Mouse (Mus musculus) layer of hippocampus, postnatal 25 days (tissue): ENCODE measurements around the gene Gm4491. TPM values are rescaled to one million over a fixed set of nuclear protein-coding genes. Genes with fewer than 3 reads are reported as not detected.

Source experiments
- DNase-seq, 2 experiments: peaks; one replicate each; pipeline ENCODE4 v3.0.0; 2022; ENCODE audit warnings: mixed read lengths in 2 of 2, low spot score in 1 of 2; ENCODE audit errors: extremely low spot score in 1 of 2
- total RNA-seq, 2 experiments: library from RNA; stranded (reverse); gene quantifications; 2 replicates each; pipeline ENCODE4 v1.2.3; 2021

Gene Gm4491
- under 1 TPM; 0.70 to 0.74 TPM for total RNA-seq

DNA sequence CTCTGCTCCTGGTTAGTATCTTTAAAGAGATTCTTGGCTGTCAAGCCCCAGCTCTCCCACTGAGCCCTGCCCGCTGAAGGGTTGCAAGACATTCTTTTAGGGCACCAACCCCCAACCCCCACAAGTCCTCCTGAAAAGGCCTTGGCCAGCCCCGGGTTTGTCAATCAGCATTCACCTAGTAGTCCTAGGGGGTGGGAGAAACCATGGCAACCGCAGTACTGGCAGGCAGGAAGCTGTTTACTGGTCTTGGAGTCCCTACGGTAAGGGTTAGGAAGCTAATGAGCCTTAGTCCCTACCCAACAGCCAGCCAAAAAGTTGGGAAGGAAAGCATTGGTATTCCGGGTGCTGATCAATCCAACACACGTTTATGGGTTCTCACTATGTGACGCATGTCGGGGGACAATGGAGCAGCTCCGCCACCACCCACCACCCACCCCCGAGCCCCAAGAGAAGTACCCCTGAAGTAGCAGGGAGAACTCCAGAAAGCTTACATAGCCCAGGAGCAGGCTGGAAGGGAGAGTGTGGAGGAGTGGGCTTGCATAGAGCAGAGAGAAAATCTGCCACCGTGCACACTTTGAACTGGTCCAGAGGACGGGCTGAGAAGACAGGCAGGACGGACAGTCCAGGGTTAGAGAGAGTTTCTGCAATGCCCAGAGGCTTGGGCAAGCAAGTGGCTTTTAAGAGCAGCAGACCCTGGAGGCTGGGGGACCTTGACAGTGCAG, at the start of gene Gm4491:
TSS of gene Gm4491 (minus strand) at position 61 of the 722 bp plus-strand sequence.
- no peak for DNase-seq

- DNase-seq, result no peak
Measured at GRCm38 (mm10) chr14:57161833-57162232, 46.1 kb upstream of the Gm4491 start.

GRCm38 (mm10) chr14:57161201-57161600, 45.5 kb upstream of the Gm4491 start:
- peak in 1 of 2 experiments; percentile 30 for DNase-seq

DNA sequence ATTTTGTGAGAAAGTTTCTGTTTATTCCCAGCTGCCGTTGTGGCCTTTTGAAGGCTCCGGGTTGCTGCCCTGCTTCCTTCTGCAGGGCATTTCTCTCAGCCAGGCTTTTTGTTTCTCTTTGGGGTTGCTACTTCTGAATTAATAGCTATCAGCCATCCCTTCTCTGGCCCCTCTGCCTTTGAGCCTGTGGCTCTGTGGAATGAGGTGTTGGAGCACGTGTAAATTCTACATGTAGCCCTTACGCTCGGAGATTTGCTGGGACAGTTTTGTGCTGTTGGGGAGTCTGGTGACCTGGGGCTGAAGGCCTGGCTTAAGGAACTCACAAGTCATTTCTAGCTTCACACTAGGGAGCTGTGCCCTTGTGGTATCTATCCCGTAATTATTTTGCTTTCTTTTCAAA, 39.2 kb upstream of the Gm4491 start:
- no peak for DNase-seq

DNA sequence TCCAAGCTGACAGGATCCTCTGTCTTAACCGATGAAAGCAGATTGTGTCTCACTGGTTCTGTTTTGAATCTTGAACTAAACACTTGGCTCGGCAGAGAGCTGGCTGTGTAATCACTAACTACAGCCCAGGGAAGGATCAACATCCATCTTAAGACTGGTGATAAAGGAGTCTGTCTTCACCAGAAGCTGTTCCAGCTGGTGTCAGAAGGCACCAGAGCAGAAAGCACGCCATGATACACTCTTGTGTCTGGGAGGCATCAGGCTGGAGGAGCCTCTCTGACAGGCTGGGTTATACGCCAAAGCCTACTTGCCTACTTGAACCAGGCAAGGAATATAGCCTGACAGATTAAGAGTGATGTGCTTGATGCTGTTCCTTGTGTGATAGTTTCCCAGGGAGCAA, 30.1 kb upstream of the Gm4491 start:
- DNase-seq, result no peak

DNA sequence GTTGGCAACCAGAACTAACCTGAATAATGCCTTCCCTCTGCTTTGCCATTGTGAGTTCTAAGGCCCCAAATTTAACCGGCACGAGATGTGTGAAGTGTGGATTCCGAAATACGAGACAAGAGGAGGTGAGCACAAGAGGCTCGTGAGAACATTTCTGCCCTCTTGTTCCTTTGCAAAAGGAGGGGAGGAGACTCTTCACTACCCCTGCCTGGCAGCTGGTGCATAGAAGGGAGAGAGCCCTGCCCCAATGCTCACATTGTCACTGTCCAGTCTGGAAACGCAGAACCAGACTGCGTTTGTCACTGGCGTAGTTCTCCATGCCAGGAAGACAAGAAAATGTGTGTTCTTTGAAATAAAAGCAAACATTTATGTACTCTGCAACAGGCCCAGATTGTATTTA, 19.6 kb upstream of the Gm4491 start:
- no peak for DNase-seq

GRCm38 (mm10) chr14:57133161-57133661, 17.5 kb upstream of the Gm4491 start, which contains the start of gene Gjb6:
Gene Gjb6 (minus strand): TSS chr14:57133611.
- no peak for DNase-seq

- DNase-seq, result no peak
Measured at GRCm38 (mm10) chr14:57127383-57127782, 11.7 kb upstream of the Gm4491 start.

DNA sequence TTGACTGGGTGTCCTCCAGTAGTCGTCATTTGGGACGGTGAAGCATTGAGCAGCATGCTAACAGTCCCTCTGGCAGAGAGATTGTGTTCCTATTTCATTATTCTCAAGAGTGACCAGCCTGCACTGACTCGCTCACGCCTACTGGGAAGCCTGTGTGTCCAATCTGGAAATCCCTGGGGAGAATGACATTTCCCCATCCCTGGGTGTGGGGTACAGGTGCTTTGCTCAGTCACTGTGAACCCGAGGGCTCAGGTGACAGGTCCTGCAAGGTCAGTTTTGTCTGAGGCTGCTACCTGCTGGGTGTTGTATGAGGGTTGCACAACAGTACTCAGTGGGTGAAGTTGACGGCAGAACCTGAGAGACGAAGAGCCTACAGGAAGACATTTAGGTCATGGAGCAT, 6.6 kb upstream of the Gm4491 start:
- DNase-seq, result no peak

GRCm38 (mm10) chr14:57109194-57109593, 6.5 kb downstream of the Gm4491 start:
- DNase-seq, result peak in 1 of 2 experiments; percentile 74

GRCm38 (mm10) chr14:57107916-57108315, 7.8 kb downstream of the Gm4491 start:
- DNase-seq, result no peak

GRCm38 (mm10) chr14:57107091-57107490, 8.6 kb downstream of the Gm4491 start:
- no peak for DNase-seq

DNA sequence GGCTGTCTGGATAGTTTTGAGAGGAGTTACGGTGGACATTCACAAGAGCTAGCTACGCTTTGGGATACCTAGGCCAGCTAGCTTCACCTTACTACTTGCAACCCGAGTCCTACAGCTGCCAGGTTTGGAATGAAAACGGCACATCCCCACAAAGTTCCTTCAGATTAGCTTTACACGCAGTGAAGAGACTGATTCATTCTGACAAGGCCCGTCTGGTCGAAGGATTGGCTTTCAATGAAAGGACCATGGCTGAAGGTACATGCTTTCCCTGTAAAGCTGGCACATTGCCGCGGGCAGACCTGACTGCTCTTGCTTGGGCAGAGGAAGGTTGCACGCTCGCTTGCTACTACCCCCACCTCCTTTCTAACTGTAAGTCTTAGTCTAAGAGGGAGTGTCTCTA, 10.0 kb downstream of the Gm4491 start:
- no peak for DNase-seq

- no peak for DNase-seq
Measured at GRCm38 (mm10) chr14:57105111-57105510, 10.6 kb downstream of the Gm4491 start.

DNA sequence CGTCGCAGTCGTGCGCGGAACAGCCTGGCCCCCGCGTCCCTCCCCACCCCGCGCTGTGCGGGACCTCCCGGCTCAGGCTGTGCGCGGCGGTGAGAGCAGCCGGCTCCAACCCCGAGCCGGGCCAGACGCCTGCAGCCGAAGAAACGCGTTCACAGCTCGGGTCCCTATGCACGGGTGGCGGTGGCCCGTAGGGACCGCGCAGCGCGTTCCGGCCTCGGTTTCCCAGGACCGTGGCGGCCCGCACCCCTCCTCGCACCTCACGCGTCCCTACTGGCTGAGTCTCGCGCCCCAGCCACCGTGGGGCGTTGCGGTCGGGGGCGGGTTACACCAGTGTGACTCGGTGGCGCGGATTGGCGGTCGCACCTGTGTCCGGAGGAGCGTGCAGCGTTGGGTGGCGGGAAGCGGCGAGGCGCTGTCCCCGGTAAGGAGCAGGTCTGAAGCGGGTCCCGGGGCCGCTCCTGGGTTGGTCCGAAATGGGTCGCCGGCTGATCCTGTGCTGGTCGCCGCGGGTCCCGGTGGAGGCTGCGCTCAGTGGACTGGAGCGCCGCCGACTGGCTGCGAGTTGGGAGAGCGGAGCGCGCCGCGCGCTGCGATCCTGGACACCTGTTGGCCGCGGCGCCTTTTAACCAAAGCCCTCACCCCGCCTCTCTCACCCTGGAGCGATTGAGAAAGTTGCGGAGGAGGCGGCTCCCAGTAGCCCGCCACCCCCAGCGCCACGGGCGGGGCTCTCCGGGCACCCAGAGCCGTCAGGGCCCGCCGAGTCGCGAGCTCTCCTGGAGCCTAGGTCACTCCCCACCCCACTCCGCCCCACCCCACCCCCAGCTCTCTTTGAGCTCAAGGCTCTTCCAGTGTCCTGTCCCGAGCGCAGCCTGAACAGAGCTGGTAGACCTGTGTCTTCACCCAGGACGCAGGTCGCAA, 11.3 kb downstream of the Gm4491 start, which contains the start of gene Gjb2:
TSS of gene Gjb2 (minus strand) at position 597 of the 918 bp plus-strand sequence.
- peak in 1 of 2 experiments; percentile 19 for DNase-seq

DNA sequence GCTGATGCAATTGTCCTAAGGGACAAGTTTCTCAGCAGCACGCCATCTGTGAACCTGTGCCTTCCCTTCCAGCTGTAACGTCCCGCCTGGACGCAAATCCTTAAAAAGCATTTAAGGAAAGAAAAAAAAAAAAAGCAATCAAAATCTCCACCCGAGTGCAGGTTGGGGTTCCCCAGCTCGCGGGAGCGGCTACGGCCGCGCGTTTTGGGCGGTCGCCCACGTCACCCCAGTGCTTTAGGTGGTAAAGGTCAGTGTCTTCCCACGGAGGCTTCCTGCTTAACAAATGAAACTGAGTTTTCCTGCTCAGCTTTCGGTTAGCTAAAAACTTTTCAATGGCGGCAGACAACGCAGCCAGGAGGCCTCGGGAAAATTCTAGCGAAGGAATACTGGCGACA, 12.0 kb downstream of the Gm4491 start:
- DNase-seq, result no peak

- no peak for DNase-seq
Measured at GRCm38 (mm10) chr14:57103121-57103520, 12.6 kb downstream of the Gm4491 start.

GRCm38 (mm10) chr14:57101623-57102022, 14.1 kb downstream of the Gm4491 start:
- DNase-seq, result no peak

DNA sequence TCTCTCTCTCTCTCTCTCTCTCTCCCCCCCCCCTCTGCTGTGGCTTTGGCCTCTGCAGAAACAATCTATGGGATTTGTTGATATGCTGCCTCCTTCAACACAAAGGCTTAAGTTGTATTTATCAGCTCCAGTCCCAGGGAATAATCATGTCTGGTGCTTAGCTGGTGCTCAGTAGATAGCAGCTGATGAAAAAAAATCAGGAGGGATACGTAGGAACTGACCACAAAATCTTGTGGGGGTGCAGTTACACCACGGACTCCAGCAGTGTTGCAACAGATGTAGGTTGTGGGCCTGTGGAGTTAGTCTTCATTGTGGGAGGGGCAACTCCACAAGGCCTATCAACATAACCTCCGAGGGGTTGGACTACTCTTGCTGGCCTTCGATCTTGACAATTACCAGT, 19.8 kb downstream of the Gm4491 start:
- DNase-seq, result no peak

DNA sequence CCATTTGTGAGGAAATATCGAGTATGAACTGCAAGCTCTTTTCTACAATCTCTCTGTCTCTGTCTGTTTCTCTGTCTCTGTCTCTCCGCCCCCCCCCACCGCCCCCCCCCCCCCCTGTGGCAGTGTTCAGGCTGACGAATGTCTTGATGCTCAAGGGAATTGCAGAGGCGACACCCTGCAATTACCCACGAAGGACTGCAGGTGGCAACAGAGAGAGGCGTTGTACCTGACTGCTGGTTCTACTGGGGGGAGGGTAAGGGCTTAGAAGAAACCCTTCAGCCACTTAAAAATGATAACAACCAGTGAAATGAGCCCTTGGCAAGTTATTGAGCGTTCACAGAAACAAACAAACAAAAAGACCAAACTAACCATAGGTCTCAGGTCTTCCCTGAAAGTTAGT, 22.7 kb downstream of the Gm4491 start:
- DNase-seq, result peak in 1 of 2 experiments; percentile 53

DNA sequence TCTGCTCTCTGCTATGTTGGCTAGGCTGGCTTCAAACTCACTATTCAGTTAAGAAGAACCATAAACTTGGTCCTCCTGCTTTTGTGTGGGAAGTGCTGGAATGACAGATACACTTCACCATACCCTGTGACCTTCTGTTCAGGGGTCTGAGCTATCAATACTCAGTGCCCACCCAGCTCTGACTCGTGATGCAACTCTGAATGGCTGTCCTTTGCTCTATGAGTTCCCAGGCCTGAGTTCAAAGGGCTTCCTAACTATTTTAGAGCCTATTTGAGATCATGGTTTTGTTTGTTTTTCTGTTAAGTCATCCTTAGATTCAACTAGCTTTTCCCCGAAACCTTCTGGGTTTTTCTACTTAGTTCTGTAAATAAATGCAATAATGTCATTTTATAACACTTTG, 25.7 kb downstream of the Gm4491 start:
- no peak for DNase-seq
